Mouse (Mus musculus) spleen, adult 18-20 months (tissue): Measurements from ENCODE around the gene Icam1.

Source experiments
- DNase-seq, 2 experiments: peaks; one replicate each; pipeline ENCODE4 v3.0.0; 2022; ENCODE audit warnings: mixed read lengths in 2 of 2

Gene Icam1

DNA sequence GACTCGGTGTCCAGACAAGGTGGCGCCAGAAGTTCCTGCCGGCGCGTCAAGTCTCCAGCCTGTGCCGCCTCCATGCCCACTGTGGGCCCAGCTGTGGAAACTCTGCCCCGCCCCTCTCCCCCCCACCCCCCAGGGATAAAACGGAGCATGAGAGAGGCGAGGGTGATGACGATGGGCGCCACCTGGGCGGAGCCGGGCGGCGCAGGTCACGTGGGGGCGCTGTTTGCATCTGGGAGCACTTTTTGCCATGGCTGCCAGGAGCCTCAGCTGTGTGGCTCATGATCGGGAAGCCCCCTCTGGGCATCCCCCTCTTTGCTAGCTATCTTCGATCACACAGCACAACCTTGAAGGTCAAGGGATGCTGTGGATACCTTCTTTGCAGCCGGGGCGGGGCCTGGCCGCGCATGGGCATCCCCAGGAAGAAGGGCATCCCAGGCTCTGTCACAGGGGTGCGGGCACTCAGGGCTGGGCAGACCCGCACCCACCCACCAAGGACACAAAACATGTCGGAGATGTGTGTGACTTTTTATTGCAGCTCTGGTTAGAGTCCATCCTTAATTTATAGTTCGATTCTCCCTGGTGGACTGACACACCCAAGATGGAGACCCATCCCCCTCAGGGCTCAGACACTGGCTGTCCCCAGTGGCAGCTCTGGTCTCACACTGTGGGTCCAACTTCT lies 51.4 kb downstream of the Icam1 start, which contains the start of gene Zglp1:
TSS of gene Zglp1 (minus strand) at position 88 of the 679 bp plus-strand sequence.
- no peak for DNase-seq

DNA sequence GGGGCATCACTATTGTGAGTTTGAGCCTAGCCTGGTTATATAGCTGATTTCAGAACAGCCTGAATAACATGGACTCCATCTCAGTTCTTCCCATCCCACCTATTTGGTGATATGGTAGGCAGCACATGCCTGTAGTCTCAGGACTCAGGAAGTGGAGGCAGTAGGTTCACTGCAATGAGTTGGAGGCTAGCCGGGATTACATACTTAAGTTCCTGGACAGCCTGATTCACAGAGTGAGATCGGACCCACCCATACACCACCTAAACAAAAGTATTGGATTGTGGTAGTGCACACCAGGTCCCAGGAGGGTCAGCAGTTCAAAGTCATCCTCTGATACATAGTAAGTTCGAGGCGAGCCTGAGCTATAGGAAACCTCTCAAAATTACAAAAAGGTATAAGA lies 56.9 kb downstream of the Icam1 start:
- no peak for DNase-seq

DNA sequence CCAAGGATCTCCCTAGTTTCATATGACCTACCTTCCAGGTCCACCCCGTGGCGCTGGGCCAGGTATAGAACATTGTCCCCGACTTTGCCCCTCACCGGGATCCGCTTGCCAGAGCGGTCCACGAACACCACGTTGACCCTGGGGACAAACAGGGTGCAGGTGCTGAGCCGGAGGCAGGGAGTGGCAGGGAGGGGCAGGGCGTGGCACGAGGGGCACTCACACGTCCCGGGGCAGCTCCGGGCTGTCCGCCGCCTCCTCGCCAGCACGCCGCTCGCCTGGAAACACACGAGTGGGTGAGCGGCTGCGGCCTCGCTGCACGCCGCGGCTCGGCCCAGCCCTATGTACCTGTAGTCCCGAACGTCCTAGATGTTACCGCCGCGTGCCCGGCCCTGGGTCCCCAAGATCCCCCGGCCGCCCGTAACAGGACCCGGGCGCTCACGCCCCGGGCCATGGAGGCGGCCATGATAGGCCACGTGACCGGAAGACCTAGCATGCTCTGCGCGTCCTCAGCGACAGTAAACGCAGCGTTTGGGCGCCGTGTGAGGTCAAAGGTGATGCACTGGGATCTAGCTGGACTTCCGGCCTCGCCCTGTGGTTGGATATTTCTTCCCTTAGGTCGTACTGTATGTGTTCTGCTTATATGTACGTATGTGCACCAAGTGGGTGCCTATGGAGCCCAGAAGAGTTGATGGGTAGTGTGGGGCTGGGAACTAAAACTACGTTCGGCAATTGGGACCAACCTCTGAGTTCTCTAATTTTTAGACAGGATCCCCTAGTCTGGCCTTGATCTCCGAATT lies 57.5 kb downstream of the Icam1 start, which contains the start of the genes Gm49373 and Fdx1l:
TSS of gene Gm49373 (minus strand) at position 53 of the 797 bp plus-strand sequence.
TSS of gene Fdx1l (minus strand) at position 571 of the 797 bp plus-strand sequence.
- peak; percentile 77 to 79 for DNase-seq

DNA sequence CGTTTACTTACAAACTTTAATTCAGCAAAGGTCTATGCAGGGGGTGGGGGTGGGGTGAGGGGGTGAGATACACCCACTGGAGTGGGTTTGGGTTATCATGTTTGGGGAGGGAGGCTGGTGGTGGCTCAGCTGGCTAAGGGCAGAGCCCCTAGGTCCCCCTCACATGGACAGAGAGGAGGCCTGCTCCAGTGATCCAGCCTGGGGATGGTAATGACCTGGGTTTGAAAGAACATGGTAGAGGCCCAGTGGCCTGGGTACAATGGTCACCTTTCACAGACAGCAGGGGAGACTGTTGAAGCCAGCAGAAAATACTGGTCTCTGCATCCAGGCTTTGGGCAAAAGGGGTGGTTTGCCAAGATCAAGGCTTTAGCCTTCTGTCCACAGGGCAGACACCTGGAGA lies 58.4 kb downstream of the Icam1 start:
- no peak for DNase-seq

DNA sequence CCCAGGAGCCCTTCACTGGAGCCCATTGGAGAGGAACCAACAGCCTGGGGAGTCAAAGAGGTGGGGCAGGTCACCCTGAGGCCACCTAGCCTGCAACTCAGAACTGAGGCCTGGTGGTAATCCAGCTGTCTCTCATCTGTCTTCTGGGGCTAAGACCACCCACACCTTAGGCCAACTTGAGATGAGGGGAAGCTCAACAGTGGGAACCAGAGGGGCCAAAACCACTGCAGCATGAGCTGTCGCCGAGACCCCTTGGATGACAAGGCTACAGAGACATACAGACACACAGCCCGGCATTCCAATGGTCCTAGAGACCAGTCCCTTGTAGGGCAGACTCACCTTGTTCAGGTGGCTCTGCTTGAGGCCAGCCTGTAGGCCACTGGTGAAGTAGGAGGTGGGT lies 59.8 kb downstream of the Icam1 start:
- DNase-seq, result no peak
